Mouse (Mus musculus) layer of hippocampus, adult 2 months (tissue): Measurements from ENCODE around the gene Mapkapk5. TPM values are rescaled to one million over a fixed set of nuclear protein-coding genes. Genes with fewer than 3 reads are reported as not detected.
A peak's percentile ranks its signal among the peaks of the same experiment; 100 is the strongest.
"Not testable (repeated sequence)": the region's sequence is repeated elsewhere in the genome, so short reads cannot be mapped to it uniquely, and the experiment has no call there.

ENCODE experiments used
- DNase-seq, 2 experiments: peaks; one replicate each; pipeline ENCODE4 v3.0.0; 2022; ENCODE audit warnings: low spot score in 2 of 2
- H3K27ac ChIP-seq: fragments of 200-600 bp; 2 replicates; pipeline ENCODE4 v1.8.1; 2022
- H3K4me3 ChIP-seq: fragments of 200-600 bp; 2 replicates; pipeline ENCODE4 v1.8.1; 2022; ENCODE audit warnings: mild to moderate bottlenecking
- CTCF ChIP-seq: fragments of 200-600 bp; conservative IDR thresholded peaks from 2 replicates; pipeline ENCODE4 v1.8.1; 2022; ENCODE audit warnings: antibody characterized with exemption, mild to moderate bottlenecking, moderate library complexity
- total RNA-seq, 2 experiments: library from RNA; stranded (reverse); gene quantifications; 2 replicates each; pipeline ENCODE4 v1.2.3; 2021

Gene Mapkapk5
- total RNA-seq, 2 experiments from 2014 or later = 68.1 to 76.2 TPM

DNA sequence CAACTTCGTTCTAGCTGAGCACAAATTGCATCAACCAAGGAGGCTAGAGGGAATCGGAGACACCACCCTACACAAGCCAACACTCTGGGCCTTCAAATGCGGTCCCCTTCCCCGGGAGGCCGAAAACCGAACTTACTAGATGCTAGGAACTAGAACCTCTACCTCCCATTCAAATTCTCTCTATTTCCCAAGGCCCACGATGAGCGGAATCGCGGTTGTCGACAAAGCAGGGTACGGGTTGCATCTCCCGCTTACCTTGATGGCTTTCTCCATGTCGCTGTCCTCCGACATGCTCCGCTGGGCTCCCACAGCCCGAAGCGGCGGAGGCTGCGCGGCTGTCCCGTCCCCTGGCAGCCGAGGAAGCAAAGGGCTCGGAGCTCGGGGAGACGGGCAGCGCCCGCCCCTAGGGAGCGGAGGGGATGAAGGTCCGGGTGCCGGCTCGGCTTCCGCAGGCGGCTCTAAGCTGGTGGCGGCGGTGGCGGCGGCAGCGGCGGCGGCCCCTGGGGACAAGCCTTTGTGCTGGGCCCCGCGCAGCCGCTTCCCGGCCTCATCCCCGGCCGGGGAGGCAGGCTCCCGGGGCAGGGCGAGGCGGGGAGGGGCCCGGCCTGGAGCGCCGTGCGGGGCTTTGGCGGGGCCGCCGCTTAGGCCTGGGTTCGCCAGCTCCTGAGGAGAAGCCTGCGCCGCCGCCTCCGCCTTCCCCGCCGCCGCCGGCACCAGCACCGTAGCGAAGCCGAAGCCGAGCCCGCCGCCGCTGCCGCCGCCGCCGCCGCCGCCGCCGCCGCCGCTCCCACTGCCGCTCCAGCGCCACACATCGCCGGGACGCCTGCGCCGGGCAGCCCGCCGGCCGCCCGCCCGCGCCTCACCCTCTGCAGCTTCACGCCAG lies 554 bp downstream of the Mapkapk5 start, which contains the start of the genes Adam1a and Gm42878:
TSS of gene Adam1a (minus strand) at position 573 of the 883 bp plus-strand sequence.
TSS of gene Gm42878 (minus strand) at position 573 of the 883 bp plus-strand sequence.
- peak in 1 of 2 experiments; percentile 33 for DNase-seq
- peak within 1 kb of the TSS; percentile 99 for H3K27ac ChIP-seq
- H3K4me3 ChIP-seq = peak within 1 kb of the TSS; percentile 98
- TF ChIP-seq CTCF = no peak

DNA sequence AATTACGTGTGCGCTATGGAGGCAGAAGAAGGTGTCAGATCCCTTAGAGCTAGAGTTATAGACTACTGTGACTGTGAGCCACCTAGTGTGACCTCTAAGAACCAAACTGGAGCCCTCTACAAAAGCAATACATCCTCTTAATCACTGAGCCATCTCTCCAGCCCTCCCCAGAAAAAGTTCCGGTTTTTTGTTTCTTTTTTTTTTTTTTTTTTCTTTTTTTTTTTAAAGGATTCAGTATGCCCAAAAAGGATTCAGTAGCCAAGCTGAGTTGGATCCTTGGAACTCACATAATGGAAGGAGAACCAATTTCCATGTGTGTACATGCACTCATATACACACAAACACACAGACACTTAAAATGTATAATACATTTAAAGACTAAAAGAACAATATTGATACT lies 2.3 kb downstream of the Mapkapk5 start:
- DNase-seq = no peak
- Histone ChIP-seq H3K27ac (no peak overlapping the region), H3K4me3 (no peak overlapping the region)
- no peak for TF ChIP-seq CTCF

DNA sequence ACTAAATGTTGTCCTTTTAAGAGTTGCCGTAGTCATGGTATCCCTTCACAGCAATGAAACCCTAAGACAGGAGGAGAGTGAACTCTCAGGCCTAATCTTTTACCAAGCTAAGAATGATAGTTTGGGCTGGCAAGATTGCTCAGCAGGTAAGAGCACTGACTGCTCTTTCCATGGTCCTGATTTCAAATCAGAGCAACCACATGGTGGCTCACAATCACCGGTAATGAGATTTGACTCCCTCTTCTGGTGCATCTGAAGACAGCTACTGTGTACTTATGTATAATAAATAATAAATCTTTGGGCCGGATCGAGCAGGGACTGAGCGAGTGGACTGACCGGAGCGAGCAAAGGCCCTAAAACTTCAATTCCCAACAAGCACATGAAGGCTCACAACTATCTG lies 4.5 kb downstream of the Mapkapk5 start:
- peak; percentile 63 for TF ChIP-seq CTCF
- DNase-seq = no peak
- Histone ChIP-seq H3K4me3 (no peak overlapping the region), H3K27ac (no peak overlapping the region)

- DNase-seq = no peak
- TF ChIP-seq CTCF = no peak
- H3K27ac ChIP-seq = no peak overlapping the region
- H3K4me3 ChIP-seq = no peak overlapping the region
These were observed 5.6 kb downstream of the Mapkapk5 start for GRCm38 (mm10) chr5:121540066-121540465.

DNA sequence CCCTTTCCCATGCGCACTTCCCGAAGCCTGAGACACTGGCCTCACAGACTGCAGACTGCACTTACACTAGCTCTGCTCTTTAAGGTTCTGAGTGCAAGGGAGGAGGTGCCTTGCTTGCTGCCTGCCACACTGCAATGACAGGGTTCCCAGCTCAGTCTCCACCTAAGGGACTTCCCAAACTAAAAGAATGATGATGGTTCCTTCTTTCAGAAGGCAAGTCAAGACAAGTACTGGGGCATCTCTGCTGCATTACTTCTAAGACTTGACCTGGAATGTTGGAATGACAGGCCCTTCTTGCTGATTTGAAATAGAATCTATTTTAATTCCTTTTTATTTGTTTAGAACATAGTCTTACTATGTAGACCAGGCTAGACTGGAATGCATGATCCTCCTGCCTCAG lies 8.1 kb downstream of the Mapkapk5 start:
- no peak for TF ChIP-seq CTCF
- no peak for DNase-seq
- Histone ChIP-seq H3K27ac (no peak overlapping the region), H3K4me3 (no peak overlapping the region)

GRCm38 (mm10) chr5:121536921-121537555 lies 8.7 kb downstream of the Mapkapk5 start:
- DNase-seq = no peak
- no peak overlapping the region for H3K4me3 ChIP-seq
- TF ChIP-seq CTCF = no peak
- no peak overlapping the region for H3K27ac ChIP-seq

GRCm38 (mm10) chr5:121535116-121535515 lies 10.6 kb downstream of the Mapkapk5 start:
- H3K27ac ChIP-seq = no peak overlapping the region
- H3K4me3 ChIP-seq = no peak overlapping the region
- no peak for DNase-seq
- TF ChIP-seq CTCF = no peak

DNA sequence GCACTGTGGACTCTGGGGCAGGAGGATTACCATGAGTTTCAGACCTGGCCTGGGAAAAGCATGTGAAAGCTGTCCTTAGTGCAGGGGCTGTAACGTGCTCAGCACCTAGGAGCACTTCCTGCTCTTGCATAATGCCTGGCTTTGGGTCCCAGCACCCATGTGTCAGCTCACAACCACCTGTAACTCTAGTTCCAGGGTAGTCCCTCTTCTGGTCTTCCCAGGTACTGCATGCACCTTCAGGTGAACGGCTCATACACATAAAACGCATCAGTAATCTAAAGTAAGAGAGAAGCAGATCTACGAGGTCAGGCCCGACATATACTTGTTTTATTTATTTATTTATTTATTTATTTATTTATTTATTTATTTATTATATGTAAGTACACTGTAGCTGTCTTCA lies 11.2 kb downstream of the Mapkapk5 start:
- DNase-seq = no peak
- Histone ChIP-seq H3K27ac (no peak overlapping the region), H3K4me3 (no peak overlapping the region)
- peak; percentile 69 for TF ChIP-seq CTCF

DNA sequence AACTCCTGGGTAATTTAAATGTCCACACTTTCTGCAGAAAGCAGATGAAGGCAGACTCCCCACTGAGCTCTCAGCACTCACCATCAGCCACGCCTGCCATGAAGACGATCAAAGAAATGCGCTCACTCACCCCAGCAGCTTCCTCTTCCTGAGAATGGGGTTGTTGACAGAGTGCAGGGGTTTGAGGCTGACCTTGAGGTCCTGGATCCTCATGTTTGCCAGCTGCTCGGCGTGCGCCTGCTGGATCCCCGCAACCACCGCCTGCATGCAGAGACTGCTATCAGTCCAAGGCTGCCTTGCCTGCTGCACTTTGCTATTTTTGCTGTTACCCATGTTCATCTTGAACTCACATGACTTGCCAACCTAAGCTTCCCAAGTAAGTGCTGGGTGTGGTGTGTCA lies 18.7 kb downstream of the Mapkapk5 start:
- Histone ChIP-seq H3K4me3 (no peak overlapping the region), H3K27ac (no peak overlapping the region)
- no peak for DNase-seq
- TF ChIP-seq CTCF = no peak

DNA sequence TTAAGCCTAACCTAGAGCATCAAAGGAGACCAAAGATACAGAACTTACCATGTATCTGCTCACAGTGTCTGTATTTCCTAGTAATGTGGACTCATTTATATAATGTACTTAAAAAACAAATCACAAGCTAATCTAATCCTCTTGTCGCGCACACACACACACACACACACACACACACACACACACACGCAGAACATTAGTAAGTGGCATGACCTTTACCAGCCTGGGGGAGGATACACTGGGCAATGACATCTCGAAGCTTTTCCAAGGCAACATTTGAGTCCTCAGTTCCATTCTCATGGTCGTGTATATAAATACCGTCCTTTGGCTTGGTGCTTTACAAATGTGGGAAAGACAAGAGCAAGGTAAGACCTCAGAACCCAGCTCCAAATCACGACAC lies 19.2 kb downstream of the Mapkapk5 start:
- no peak for DNase-seq
- TF ChIP-seq CTCF = no peak
- Histone ChIP-seq H3K4me3 (no peak overlapping the region), H3K27ac (no peak overlapping the region)

- Histone ChIP-seq H3K4me3 (no peak overlapping the region), H3K27ac (no peak overlapping the region)
- DNase-seq = no peak
- no peak for TF ChIP-seq CTCF
These were observed 19.8 kb downstream of the Mapkapk5 start for GRCm38 (mm10) chr5:121525774-121526450.

GRCm38 (mm10) chr5:121519758-121520157 lies 25.9 kb downstream of the Mapkapk5 start:
- DNase-seq, H3K27ac ChIP-seq, H3K4me3 ChIP-seq: not testable (repeated sequence)

GRCm38 (mm10) chr5:121518983-121519382 lies 26.7 kb downstream of the Mapkapk5 start:
- no peak overlapping the region for H3K27ac ChIP-seq
- DNase-seq = no peak
- no peak for TF ChIP-seq CTCF
- no peak overlapping the region for H3K4me3 ChIP-seq
